Mouse (Mus musculus) kidney, adult 2 months (tissue): ENCODE results near the gene Skp1a. TPM values are rescaled to one million over a fixed set of nuclear protein-coding genes. Genes with fewer than 3 reads are reported as not detected.
"Not testable (repeated sequence)": the region's sequence is repeated elsewhere in the genome, so short reads cannot be mapped to it uniquely, and the experiment has no call there.

Experiments
- DNase-seq: peaks from one replicate; pipeline ENCODE4 v3.0.0; 2021
- H3K27ac ChIP-seq: fragments of 200-500 bp; 2 replicates; pipeline ENCODE4 v1.5.1; 2012; ENCODE audit warnings: low read depth, low read length, control low read depth, inconsistent platforms; ENCODE audit not compliant: insufficient read depth
- H3K27me3 ChIP-seq: fragments of 200-500 bp; replicated peaks from 2 replicates; pipeline ENCODE4 v1.6.1; 2012; ENCODE audit warnings: mild to moderate bottlenecking, moderate library complexity, low read length, inconsistent platforms; ENCODE audit not compliant: control insufficient read depth, insufficient read depth
- H3K36me3 ChIP-seq: fragments of 200-500 bp; 2 replicates; pipeline ENCODE4 v1.6.1; 2012; ENCODE audit warnings: mild to moderate bottlenecking, moderate library complexity, low read length, inconsistent platforms; ENCODE audit not compliant: control insufficient read depth, insufficient read depth
- H3K4me1 ChIP-seq: fragments of 200-500 bp; 2 replicates; pipeline ENCODE4 v1.6.1; 2011; ENCODE audit warnings: low read length; ENCODE audit not compliant: control insufficient read depth, insufficient read depth
- H3K4me3 ChIP-seq: fragments of 200-500 bp; 2 replicates; pipeline ENCODE4 v1.5.1; 2011; ENCODE audit warnings: mild to moderate bottlenecking, low read depth, low read length, control low read depth; ENCODE audit not compliant: insufficient read depth
- CTCF ChIP-seq: fragments of 200-500 bp; conservative IDR thresholded peaks from 2 replicates; pipeline ENCODE4 v1.5.1; 2011; ENCODE audit warnings: low read depth, mild to moderate bottlenecking, control low read depth, low read length, moderate library complexity, mixed read lengths; ENCODE audit not compliant: insufficient read depth, insufficient read length
- POLR2A ChIP-seq: fragments of 200-500 bp; IDR thresholded peaks from one replicate; pipeline ENCODE4 v1.6.1; 2011; ENCODE audit warnings: low read depth, low read length, control low read depth
- WGBS: fragments of 180-500 bp; shearing (Covaris S2); methylation state at CpG from one replicate; pipeline ENCODE4 v1.1.7; 2018; 5-methylcytosine and 5-hydroxymethylcytosine counted together
- polyA plus RNA-seq: library from polyadenylated mRNA; depleted of rRNA; stranded (reverse); fragments of >200 nt; gene quantifications from 2 replicates; pipeline ENCODE4 v1.2.3, GENCODE M21; 2012; rRNA removed

Skp1a gene
- polyA plus RNA-seq, result 34.4 and 68.9 TPM in 2 replicates

- Histone ChIP-seq H3K27ac (peak within 1 kb of the TSS; percentile 99), H3K4me3 (peak within 1 kb of the TSS; percentile 97), H3K27me3 (no peaks in the 10 kb centered on the region), H3K36me3 (no peaks in the 10 kb centered on the region), H3K4me1 (peaks cover 23% of the 10 kb centered on the region)
- peak; percentile 95 for DNase-seq
- TF ChIP-seq CTCF, result no peak
- TF ChIP-seq POLR2A, result peak; percentile 99
- WGBS, result under 1% methylated on average over 87 of the region's 87 CpGs
These were observed at the start of gene Skp1a for GRCm38 (mm10) chr11:52231606-52232541. Gene Skp1a (plus strand): TSS chr11:52231995.

DNA sequence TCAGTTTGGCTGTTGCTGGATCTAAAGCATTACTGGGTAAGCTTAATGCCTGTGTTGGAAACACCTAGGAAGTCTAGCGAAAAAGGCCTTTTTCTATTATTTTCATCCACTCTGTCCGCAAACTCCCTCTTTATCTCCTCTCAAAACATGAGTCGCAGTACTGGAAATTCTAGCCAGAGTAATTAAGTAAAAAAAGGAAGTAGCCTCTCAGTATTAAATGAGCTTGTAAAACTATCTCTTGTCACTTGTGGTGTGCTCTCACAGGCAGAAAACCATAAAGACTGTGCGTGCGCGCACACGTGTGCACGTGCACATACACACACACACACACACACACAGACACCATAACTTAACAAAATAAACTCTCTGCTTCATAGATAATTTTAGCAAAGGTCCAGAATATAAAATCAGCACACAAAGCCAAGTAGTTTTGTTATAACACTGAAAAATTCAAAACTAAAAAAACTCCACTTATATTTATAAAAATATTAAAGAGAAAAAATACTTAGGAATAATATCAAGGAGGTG is 35.2 kb upstream of the Skp1a start:
- H3K36me3 ChIP-seq, H3K27me3 ChIP-seq, DNase-seq, H3K4me1 ChIP-seq, H3K27ac ChIP-seq, H3K4me3 ChIP-seq: not testable (repeated sequence)
- 78% methylated on average over 8 of the region's 8 CpGs for WGBS

DNA sequence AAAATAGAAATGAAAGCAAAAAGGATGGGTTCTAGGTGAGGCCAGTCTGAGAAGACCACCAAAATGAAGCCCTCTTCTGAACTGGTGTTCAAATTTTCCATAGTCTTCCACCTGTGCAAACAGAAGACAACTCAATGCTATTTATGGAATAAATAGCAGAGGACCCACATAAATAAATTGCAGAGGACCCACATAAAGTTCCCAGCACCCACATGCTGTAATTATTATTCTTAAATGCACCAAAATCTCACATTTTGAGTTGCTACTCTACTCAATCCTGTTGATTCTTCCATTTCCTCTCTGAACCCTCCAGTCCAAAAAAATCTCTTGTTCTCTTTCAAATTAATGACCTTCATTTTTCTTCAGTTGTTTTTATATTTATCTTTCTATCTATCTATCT is 17.9 kb upstream of the Skp1a start, which contains the start of gene Olfr1371:
TSS of gene Olfr1371 (minus strand) at position 101 of the 400 bp plus-strand sequence.
- Histone ChIP-seq H3K27me3 (no peaks in the 10 kb centered on the region; the same call in 1 of the 2 replicates), H3K4me1 (no peaks in the 10 kb centered on the region), H3K27ac (no peak within 1 kb of the TSS), H3K4me3 (no peak within 1 kb of the TSS), H3K36me3 (no peaks in the 10 kb centered on the region)
- DNase-seq, result no peak
- no peak for TF ChIP-seq CTCF
- no peak for TF ChIP-seq POLR2A

GRCm38 (mm10) chr11:52220282-52220681 is 11.5 kb upstream of the Skp1a start:
- no peak overlapping the region for H3K27ac ChIP-seq
- H3K4me1 ChIP-seq, result peaks cover 8% of the 10 kb centered on the region; the same call in 1 of the 2 replicates
- H3K4me3 ChIP-seq, result no peak overlapping the region
- no peaks in the 10 kb centered on the region; the same call in 1 of the 2 replicates for H3K27me3 ChIP-seq
- TF ChIP-seq CTCF (peak; percentile 89), POLR2A (no peak)
- WGBS, result 13% methylated on average over 4 of the region's 4 CpGs
- peak; percentile 65 for DNase-seq
- H3K36me3 ChIP-seq, result no peaks in the 10 kb centered on the region

GRCm38 (mm10) chr11:52221921-52222320 is 9.9 kb upstream of the Skp1a start:
- 90% methylated on average over 6 of the region's 6 CpGs for WGBS
- H3K4me3 ChIP-seq, DNase-seq, H3K36me3 ChIP-seq, H3K4me1 ChIP-seq, H3K27me3 ChIP-seq, H3K27ac ChIP-seq: not testable (repeated sequence)

GRCm38 (mm10) chr11:52222891-52223290 is 8.9 kb upstream of the Skp1a start:
- TF ChIP-seq CTCF, result peak; percentile 59
- no peak for TF ChIP-seq POLR2A

DNA sequence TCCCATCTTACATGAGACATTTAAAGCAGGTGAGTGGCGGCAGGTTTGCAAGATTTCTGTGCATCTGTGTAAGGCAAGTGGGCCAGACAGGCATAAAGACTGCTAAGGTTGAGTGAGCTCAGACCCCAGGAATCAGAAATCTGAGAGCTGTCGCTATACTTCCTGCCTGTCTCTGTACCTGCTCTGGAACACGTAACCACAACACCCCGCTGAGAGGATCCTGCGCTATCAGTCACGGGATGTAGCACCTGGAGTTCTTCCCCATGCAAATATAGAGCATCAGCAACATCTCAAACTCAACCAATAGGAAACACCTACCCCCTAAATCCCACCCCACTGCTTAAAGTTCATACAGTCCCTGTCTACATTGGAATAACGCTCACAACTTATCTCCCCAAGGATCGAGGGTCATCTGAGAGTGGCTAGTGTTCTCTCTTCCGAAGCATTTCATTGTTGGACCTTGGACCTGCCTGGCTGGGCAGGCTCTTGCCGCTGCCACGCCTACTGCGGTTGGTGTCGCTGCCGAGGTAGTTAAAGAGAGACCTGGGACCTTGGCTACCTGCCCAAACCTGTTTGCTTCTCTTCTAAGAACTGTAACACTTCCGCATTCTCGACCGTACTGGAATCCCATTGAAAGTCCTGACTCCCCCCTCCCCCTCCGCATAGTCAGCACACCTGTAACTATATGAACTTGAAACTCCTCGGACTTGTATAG is 7.7 kb upstream of the Skp1a start:
- WGBS, result 10% methylated on average over 19 of the region's 19 CpGs
- H3K27ac ChIP-seq, result peak overlapping the region; percentile 64

More at GRCm38 (mm10) chr11:52222891-52223290, 8.9 kb upstream of the Skp1a start:
- Histone ChIP-seq H3K27me3 (no peaks in the 10 kb centered on the region), H3K36me3 (no peaks in the 10 kb centered on the region), H3K4me1 (peaks cover 8% of the 10 kb centered on the region; the same call in 1 of the 2 replicates), H3K4me3 (no peak overlapping the region), H3K27ac (no peak overlapping the region)
- 69% methylated on average over 6 of the region's 6 CpGs for WGBS
- DNase-seq, result peak; percentile 38

More for the DNA sequence above, 7.7 kb upstream of the Skp1a start:
- H3K27me3 ChIP-seq, result no peaks in the 10 kb centered on the region
- peak; percentile 98 for DNase-seq
- H3K4me3 ChIP-seq, result peak overlapping the region; percentile 4; the same call in 1 of the 2 replicates
- no peak for TF ChIP-seq CTCF
- no peak for TF ChIP-seq POLR2A
- H3K4me1 ChIP-seq, result peaks cover 8% of the 10 kb centered on the region; the same call in 1 of the 2 replicates
- no peaks in the 10 kb centered on the region for H3K36me3 ChIP-seq
